Mouse (Mus musculus) forebrain, embryonic 11.5 days (tissue): ENCODE data around the gene Med19. TPM values are rescaled to one million over a fixed set of nuclear protein-coding genes. Genes with fewer than 3 reads are reported as not detected.
A peak's percentile ranks its signal among the peaks of the same experiment; 100 is the strongest.
"Not testable (repeated sequence)": the region's sequence is repeated elsewhere in the genome, so short reads cannot be mapped to it uniquely, and the experiment has no call there.

Experiments used
- ATAC-seq: fragments of 200-750 bp; cut with Nextera tagmentation; replicated peaks from 2 replicates; pipeline ENCODE4 v1.8.0; 2017; ENCODE audit warnings: moderate TSS enrichment; ENCODE audit not compliant: low FRiP score
- DNase-seq: peaks from one replicate; pipeline ENCODE4 v3.0.0-alpha.2; 2017; ENCODE audit warnings: low spot score
- H3K27ac ChIP-seq: fragments of 300-500 bp; sonication (generic); 2 replicates; pipeline ENCODE4 v1.5.1; 2014; ENCODE audit warnings: low read depth, low read length
- H3K27me3 ChIP-seq: fragments of 300-500 bp; sonication (generic); 2 replicates; pipeline ENCODE4 v1.6.1; 2014; ENCODE audit warnings: mild to moderate bottlenecking, low read length, mixed read lengths; ENCODE audit not compliant: control insufficient read depth, insufficient read depth
- H3K36me3 ChIP-seq: fragments of 300-500 bp; sonication (generic); 2 replicates; pipeline ENCODE4 v1.6.1; 2014; ENCODE audit warnings: mild to moderate bottlenecking, low read length, moderate library complexity, mixed read lengths; ENCODE audit not compliant: control insufficient read depth, insufficient read depth
- H3K4me1 ChIP-seq: fragments of 300-500 bp; sonication (generic); replicated peaks from 2 replicates; pipeline ENCODE4 v1.6.1; 2014; ENCODE audit warnings: low read length, mixed read lengths; ENCODE audit not compliant: control insufficient read depth, insufficient read depth
- H3K4me2 ChIP-seq: fragments of 300-500 bp; sonication (generic); 2 replicates; pipeline ENCODE4 v1.6.1; 2014; ENCODE audit warnings: low read depth, mild to moderate bottlenecking, low read length, moderate library complexity, mixed read lengths; ENCODE audit not compliant: severe bottlenecking
- H3K4me3 ChIP-seq: fragments of 300-500 bp; sonication (generic); 2 replicates; pipeline ENCODE4 v1.5.1; 2014; ENCODE audit warnings: low read depth, low read length
- H3K9ac ChIP-seq: fragments of 300-500 bp; sonication (generic); 2 replicates; pipeline ENCODE4 v1.6.1; 2014; ENCODE audit warnings: low read length
- H3K9me3 ChIP-seq: fragments of 300-500 bp; sonication (generic); 2 replicates; pipeline ENCODE4 v1.6.1; 2016; ENCODE audit warnings: low read length, mixed read lengths; ENCODE audit not compliant: control insufficient read depth
- WGBS: fragments of 180-500 bp; shearing (Covaris S2); extraction: QIAGEN DNeasy Blood & Tissue Kit; methylation state at CpG from one replicate; pipeline ENCODE4 v1.1.7; 2014; 5-methylcytosine and 5-hydroxymethylcytosine counted together
- polyA plus RNA-seq: library from polyadenylated mRNA; unstranded; fragments of >200 nt; fragmentation: Nextera tagmentation; extraction: Ambion mirVana; gene quantifications from 2 replicates; pipeline ENCODE4 v1.2.1, GENCODE M21; 2014

Gene Med19
- polyA plus RNA-seq, 1 experiment from 2014 or later, result 68.3 TPM

DNA sequence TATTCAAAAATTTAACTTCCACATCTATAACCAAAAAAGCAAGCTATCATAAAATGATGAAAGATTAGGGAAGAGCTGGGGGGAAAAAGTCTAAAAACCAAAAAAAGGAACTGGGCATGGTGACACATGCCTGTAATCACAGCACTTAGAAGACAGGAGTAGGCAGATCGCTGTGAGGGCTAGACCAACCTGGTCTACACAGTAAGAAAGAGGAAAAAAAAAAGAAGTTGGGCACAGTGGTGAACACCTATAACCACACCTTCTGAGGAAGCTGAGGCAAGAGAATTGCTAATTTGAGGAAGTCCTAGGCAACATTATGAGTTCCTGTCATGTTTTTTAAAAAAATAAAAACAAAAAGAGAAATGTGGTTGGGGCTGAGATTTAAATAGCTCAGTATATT lies 22.3 kb upstream of the Med19 start:
- no peak overlapping the region for H3K27ac ChIP-seq
- no peak overlapping the region for H3K4me3 ChIP-seq
- no peak overlapping the region for H3K9ac ChIP-seq
- no peaks in the 10 kb centered on the region for H3K27me3 ChIP-seq
- no peaks in the 10 kb centered on the region for H3K9me3 ChIP-seq
- DNase-seq, result no peak
- no peaks in the 10 kb centered on the region for H3K36me3 ChIP-seq
- WGBS, result 86% methylated on average over 1 of the region's 1 CpGs
- H3K4me1 ChIP-seq, result no peaks in the 10 kb centered on the region
- ATAC-seq, result no peak
- H3K4me2 ChIP-seq, result no peak overlapping the region

DNA sequence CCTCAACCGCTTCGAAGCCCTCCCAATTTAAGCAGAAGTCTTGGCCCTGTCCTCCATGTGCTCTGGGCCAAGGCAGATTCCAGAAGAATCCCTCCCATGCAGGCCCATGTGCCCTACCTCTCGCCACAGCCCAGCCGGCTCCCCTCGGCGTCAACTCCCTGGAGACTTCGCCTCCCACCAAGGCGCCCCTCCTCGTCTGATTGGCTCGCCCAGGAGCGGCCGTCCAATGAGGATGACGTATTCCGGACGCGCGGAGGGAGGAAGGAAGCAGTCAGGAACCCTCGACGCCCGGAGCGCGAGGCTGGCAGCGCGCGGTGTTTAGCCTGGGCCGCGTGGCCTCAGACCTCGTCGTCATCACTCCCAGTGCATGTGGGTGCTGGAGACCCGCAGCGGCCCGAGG lies 19.4 kb upstream of the Med19 start, which contains the start of gene Btbd18:
Gene Btbd18 (plus strand): TSS at position 274 of the 400 bp plus-strand sequence.
- 0 out of 2 replicates have a peak, but pooled peaks have one; percentile 17 for ATAC-seq
- 93% methylated on average over 32 of the region's 32 CpGs for WGBS

DNA sequence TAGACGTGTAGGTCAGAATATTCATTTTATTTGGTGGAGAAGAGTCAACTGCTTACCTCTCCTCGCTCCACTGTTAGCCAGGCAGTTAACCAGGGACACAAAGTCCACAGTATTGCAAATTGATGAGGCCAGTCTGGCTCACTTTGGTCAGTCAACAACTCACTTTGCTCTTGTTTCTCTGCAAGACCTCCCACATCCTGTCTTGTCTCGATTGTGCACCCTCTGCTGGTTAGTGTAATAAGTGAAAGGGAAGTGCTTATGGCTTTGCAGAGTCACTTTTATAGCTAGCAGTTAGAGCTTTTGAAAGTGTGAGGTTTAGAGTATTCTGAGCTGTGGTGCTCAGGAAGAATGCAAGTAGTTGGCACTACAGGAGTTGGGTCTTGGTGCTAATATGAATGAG lies 17.9 kb upstream of the Med19 start:
- H3K36me3 ChIP-seq, result no peaks in the 10 kb centered on the region
- no peaks in the 10 kb centered on the region for H3K4me1 ChIP-seq
- H3K4me2 ChIP-seq, result no peak overlapping the region
- DNase-seq (no peak), ATAC-seq (no peak)
- no peak overlapping the region for H3K9ac ChIP-seq
- 64% methylated on average over 3 of the region's 3 CpGs for WGBS
- H3K27ac ChIP-seq, result no peak overlapping the region
- no peak overlapping the region for H3K4me3 ChIP-seq
- no peaks in the 10 kb centered on the region for H3K27me3 ChIP-seq
- H3K9me3 ChIP-seq, result no peaks in the 10 kb centered on the region

More for the DNA sequence above, 19.4 kb upstream of the Med19 start, which contains the start of gene Btbd18:
- Histone ChIP-seq H3K4me3 (no peak within 1 kb of the TSS), H3K9me3 (no peaks in the 10 kb centered on the region), H3K4me2 (no peak within 1 kb of the TSS), H3K27me3 (no peaks in the 10 kb centered on the region), H3K36me3 (no peaks in the 10 kb centered on the region), H3K4me1 (no peaks in the 10 kb centered on the region), H3K27ac (no peak within 1 kb of the TSS), H3K9ac (no peak within 1 kb of the TSS)
- DNase-seq, result no peak

DNA sequence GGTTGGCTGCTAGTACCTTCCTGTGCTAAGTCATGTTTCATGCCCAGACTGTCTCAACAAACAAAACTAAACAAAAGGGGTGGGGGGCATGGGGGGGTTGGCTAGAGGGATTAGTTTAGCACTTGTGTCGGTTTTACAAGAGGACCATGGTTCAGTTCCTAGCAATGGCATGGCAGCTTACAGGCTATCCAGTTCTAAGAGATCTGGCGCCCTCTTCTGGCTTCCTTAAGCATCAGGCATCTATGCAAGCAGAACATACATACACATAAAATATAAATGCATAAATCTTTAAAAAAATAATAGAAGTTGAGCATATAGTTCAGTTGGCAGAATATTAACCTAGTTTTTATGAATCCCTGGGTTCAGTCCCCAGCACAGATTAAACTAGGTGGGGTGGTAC lies 15.3 kb upstream of the Med19 start:
- WGBS, result 20% methylated on average over 2 of the region's 2 CpGs
- Histone ChIP-seq H3K9ac (no peak overlapping the region), H3K4me1 (no peaks in the 10 kb centered on the region), H3K27ac (no peak overlapping the region), H3K36me3 (no peaks in the 10 kb centered on the region), H3K4me2 (no peak overlapping the region), H3K27me3 (no peaks in the 10 kb centered on the region), H3K4me3 (no peak overlapping the region), H3K9me3 (no peaks in the 10 kb centered on the region)
- peak; percentile 52 for ATAC-seq
- DNase-seq, result peak; percentile 60

DNA sequence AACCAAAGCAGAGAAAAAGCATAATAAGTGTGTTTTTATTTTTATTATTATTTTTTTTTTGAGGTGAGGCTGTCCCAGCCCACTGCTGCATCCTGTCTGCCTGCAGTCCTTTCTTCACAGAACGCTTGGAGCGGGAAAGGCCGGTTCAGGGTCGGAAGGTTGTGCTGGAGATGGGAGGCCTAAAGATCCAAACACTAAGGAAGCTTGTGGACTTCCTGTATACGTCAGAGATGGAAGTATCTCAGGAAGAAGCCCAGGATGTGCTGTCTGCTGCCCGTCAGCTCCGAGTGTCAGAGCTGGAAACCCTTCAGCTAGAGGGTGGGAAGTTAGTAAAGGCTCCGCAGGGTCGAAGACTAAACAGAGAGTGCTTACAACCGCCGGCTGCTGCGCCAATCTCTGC lies 12.1 kb upstream of the Med19 start:
- Histone ChIP-seq H3K9ac (no peak overlapping the region), H3K4me1 (peaks cover 3% of the 10 kb centered on the region; the same call in 1 of the 2 replicates), H3K4me2 (no peak overlapping the region), H3K27ac (no peak overlapping the region), H3K9me3 (no peaks in the 10 kb centered on the region), H3K36me3 (no peaks in the 10 kb centered on the region; the same call in 1 of the 2 replicates), H3K4me3 (no peak overlapping the region), H3K27me3 (no peaks in the 10 kb centered on the region)
- WGBS, result 68% methylated on average over 12 of the region's 12 CpGs
- DNase-seq (no peak), ATAC-seq (no peak)

DNA sequence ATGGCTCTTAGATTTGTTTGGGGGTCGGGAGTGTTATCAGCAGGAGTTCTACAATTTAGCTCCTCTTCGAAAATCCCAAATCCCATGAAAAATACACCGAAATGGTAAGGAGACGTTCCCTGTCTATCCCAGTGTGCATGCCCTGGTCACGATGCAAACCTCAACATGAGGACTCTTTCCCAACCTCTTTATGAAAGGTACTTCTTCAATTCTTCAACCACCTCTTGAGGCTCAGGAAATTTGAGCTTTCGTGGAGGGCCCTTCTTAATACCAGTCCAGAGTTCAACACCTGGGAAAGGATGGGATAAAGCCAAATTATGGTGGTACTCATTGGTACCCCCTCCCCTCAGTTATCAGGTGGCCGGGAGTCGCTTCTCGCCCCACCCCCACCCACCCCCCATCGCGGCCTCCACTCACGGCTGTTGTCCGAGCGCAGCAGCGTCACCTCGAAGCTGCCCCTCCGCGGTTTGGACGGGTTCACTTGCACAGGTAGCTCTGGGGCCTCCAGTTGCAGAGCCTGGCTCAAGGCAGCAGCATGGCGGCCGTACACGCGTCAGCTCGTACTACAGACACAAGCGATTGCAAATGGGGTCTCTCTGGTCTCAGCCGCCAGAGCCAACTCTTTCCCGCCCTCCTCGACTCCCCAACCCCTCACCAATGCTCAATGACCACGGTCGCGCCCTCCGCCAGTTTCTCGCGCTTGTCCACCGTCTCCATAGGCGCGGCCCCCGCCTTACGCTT lies 8.2 kb upstream of the Med19 start:
- DNase-seq, result no peak
- ATAC-seq, result peak; percentile 82

DNA sequence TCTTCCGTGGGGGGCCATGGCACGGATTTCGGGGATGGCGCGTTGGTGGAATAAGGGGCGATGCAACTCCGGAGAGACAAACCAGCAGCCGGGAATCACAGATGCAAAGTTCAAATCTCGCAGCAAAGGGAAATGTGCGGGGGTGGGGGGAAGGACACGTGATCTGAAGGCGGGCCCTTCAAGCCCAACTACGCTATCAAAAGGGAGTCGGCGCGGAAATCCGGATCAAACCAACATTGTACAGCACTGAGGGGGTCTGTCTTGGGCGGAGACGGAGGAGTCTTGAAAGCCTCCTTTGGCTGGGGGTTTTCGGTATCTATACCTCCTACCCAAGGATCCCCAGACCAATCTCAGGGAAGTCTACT lies 7.7 kb upstream of the Med19 start, which contains the start of gene Selenoh:
Gene Selenoh (minus strand): TSS at position 202 of the 365 bp plus-strand sequence.
- Histone ChIP-seq H3K9ac (peak within 1 kb of the TSS; percentile 96), H3K36me3 (peaks cover 10% of the 10 kb centered on the region; the same call in 1 of the 2 replicates), H3K4me2 (peak within 1 kb of the TSS; percentile 54), H3K27me3 (no peaks in the 10 kb centered on the region), H3K27ac (peak within 1 kb of the TSS; percentile 94), H3K9me3 (no peaks in the 10 kb centered on the region), H3K4me3 (peak within 1 kb of the TSS; percentile 90), H3K4me1 (peaks cover 3% of the 10 kb centered on the region; the same call in 1 of the 2 replicates)
- DNase-seq (peak; percentile 94), ATAC-seq (peak; percentile 96)
- under 1% methylated on average over 20 of the region's 20 CpGs for whole genome bisulfite sequencing

More for the DNA sequence above, 8.2 kb upstream of the Med19 start:
- H3K4me1 ChIP-seq, result peaks cover 3% of the 10 kb centered on the region; the same call in 1 of the 2 replicates
- H3K27ac ChIP-seq, result peak overlapping the region; percentile 94
- H3K9me3 ChIP-seq, result no peaks in the 10 kb centered on the region
- H3K9ac ChIP-seq, result peak overlapping the region; percentile 96
- no peaks in the 10 kb centered on the region for H3K27me3 ChIP-seq
- peak overlapping the region; percentile 54 for H3K4me2 ChIP-seq
- H3K36me3 ChIP-seq, result peaks cover 8% of the 10 kb centered on the region; the same call in 1 of the 2 replicates
- peak overlapping the region; percentile 90 for H3K4me3 ChIP-seq
- WGBS, result 2% methylated on average over 39 of the region's 39 CpGs

DNA sequence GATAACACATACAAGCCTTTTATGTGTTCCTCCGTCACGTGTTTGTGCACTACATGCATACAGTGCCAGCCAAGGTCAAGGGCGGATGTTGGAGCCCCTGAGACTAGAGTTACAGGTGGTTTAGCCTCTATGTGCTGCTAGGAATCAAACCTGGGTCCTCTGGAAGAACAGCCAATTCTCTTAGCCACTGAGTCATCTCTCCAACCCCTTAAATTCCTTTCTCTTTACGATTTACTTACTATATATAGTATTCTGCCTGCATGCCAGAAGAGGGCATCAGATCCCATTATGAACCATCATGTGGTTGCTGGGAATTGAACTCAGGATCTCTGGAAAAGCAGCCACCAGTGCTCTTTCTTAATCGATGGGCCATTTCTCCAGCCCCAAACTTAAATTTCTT lies 6.7 kb upstream of the Med19 start:
- DNase-seq, H3K4me3 ChIP-seq, H3K9me3 ChIP-seq, H3K9ac ChIP-seq, H3K4me1 ChIP-seq, H3K27ac ChIP-seq, H3K4me2 ChIP-seq, H3K27me3 ChIP-seq, ATAC-seq: not testable (repeated sequence)
- H3K36me3 ChIP-seq, result peaks cover 10% of the 10 kb centered on the region; the same call in 1 of the 2 replicates
- 69% methylated on average over 4 of the region's 5 CpGs for WGBS
